Mouse (Mus musculus): ENCODE data around the gene Zbed6.

- TF ChIP-seq CTCF (IDR thresholded peaks at IDR 0.05; ENCODE audit: insufficient read depth, low read depth, low read length) (no peak), POLR2A (IDR thresholded peaks at IDR 0.05; ENCODE audit: insufficient read depth, low read depth, low read length) (no peak)
Observed at GRCm38 (mm10) chr1:133692195-133692594, 31.5 kb upstream of the Zbed6 start.
